Mouse (Mus musculus) stomach, postnatal 0 days (tissue): ENCODE measurements around the gene Sox5. TPM values are rescaled to one million over a fixed set of nuclear protein-coding genes. Genes with fewer than 3 reads are reported as not detected.
A peak's percentile ranks its signal among the peaks of the same experiment; 100 is the strongest.

Experiments used
- ATAC-seq: fragments of 200-750 bp; cut with Nextera tagmentation; 2 replicates; pipeline ENCODE4 v1.8.0; 2017; ENCODE audit not compliant: low FRiP score, low TSS enrichment
- DNase-seq: peaks from one replicate; pipeline ENCODE4 v3.0.0-alpha.2; 2016; ENCODE audit warnings: low spot score
- H3K27ac ChIP-seq: fragments of 300-500 bp; sonication (generic); replicated peaks from 2 replicates; pipeline ENCODE4 v1.5.1; 2014; ENCODE audit warnings: mild to moderate bottlenecking, control low read depth
- H3K27me3 ChIP-seq: fragments of 300-500 bp; sonication (generic); 2 replicates; pipeline ENCODE4 v1.6.1; 2014; ENCODE audit warnings: low read length; ENCODE audit not compliant: control insufficient read depth, insufficient read depth
- H3K36me3 ChIP-seq: fragments of 300-500 bp; sonication (generic); 2 replicates; pipeline ENCODE4 v1.6.1; 2014; ENCODE audit warnings: low read length, mixed read lengths; ENCODE audit not compliant: control insufficient read depth, insufficient read depth
- H3K4me1 ChIP-seq: fragments of 300-500 bp; sonication (generic); replicated peaks from 2 replicates; pipeline ENCODE4 v1.6.1; 2014; ENCODE audit warnings: antibody characterized with exemption; ENCODE audit not compliant: control insufficient read depth, insufficient read depth
- H3K4me2 ChIP-seq: fragments of 300-500 bp; sonication (generic); replicated peaks from 2 replicates; pipeline ENCODE4 v1.6.1; 2014; ENCODE audit warnings: low read depth, mild to moderate bottlenecking, control low read depth, moderate library complexity
- H3K4me3 ChIP-seq: fragments of 300-500 bp; sonication (generic); 2 replicates; pipeline ENCODE4 v1.5.1; 2014; ENCODE audit warnings: low read depth, low read length, control low read depth
- H3K9ac ChIP-seq: fragments of 300-500 bp; sonication (generic); 2 replicates; pipeline ENCODE4 v1.6.1; 2014; ENCODE audit warnings: mild to moderate bottlenecking, low read length, control low read depth, mixed read lengths
- H3K9me3 ChIP-seq: fragments of 300-500 bp; sonication (generic); 2 replicates; pipeline ENCODE4 v1.6.1; 2016; ENCODE audit warnings: low read length; ENCODE audit not compliant: control insufficient read depth
- CTCF ChIP-seq: IDR thresholded peaks from 2 replicates; pipeline ENCODE4 v1.5.1; 2016; ENCODE audit warnings: antibody characterized with exemption, low read depth, mild to moderate bottlenecking, moderate library complexity
- EP300 ChIP-seq: optimal IDR thresholded peaks from 2 replicates; pipeline ENCODE3; 2016; ENCODE audit warnings: antibody characterized with exemption
- WGBS: fragments of 180-500 bp; shearing (Covaris S2); extraction: QIAGEN DNeasy Blood & Tissue Kit; methylation state at CpG from one replicate; pipeline ENCODE4 v1.1.7; 2014; 5-methylcytosine and 5-hydroxymethylcytosine counted together
- polyA plus RNA-seq: library from polyadenylated mRNA; unstranded; fragments of >200 nt; fragmentation: Nextera tagmentation; extraction: Ambion mirVana; gene quantifications from 2 replicates; pipeline ENCODE4 v1.2.1, GENCODE M21; 2015

Gene Sox5
- polyA plus RNA-seq, 1 experiment from 2014 or later, result 9.8 TPM

GRCm38 (mm10) chr6:144561718-144562117 lies 220.1 kb downstream of the Sox5 start:
- DNase-seq (no peak), ATAC-seq (no peak)
- no peaks in the 10 kb centered on the region for H3K4me1 ChIP-seq
- H3K4me3 ChIP-seq, result no peak overlapping the region
- TF ChIP-seq CTCF, result no peak
- no peak for TF ChIP-seq EP300
- no peaks in the 10 kb centered on the region for H3K27me3 ChIP-seq
- no peak overlapping the region for H3K9ac ChIP-seq
- no peak overlapping the region for H3K4me2 ChIP-seq
- H3K9me3 ChIP-seq, result no peaks in the 10 kb centered on the region
- H3K36me3 ChIP-seq, result no peaks in the 10 kb centered on the region
- 78% methylated on average over 5 of the region's 5 CpGs for WGBS
- H3K27ac ChIP-seq, result no peak overlapping the region

- Histone ChIP-seq H3K36me3 (no peaks in the 10 kb centered on the region), H3K27me3 (no peaks in the 10 kb centered on the region), H3K4me1 (no peaks in the 10 kb centered on the region), H3K4me2 (no peak overlapping the region), H3K9ac (no peak overlapping the region), H3K9me3 (no peaks in the 10 kb centered on the region), H3K4me3 (no peak overlapping the region), H3K27ac (no peak overlapping the region)
- WGBS, result 85% methylated on average over 3 of the region's 3 CpGs
- ATAC-seq (no peak), DNase-seq (no peak)
- TF ChIP-seq EP300, result no peak
- no peak for TF ChIP-seq CTCF
Measured at GRCm38 (mm10) chr6:144560211-144560610, 221.6 kb downstream of the Sox5 start.

- H3K4me3 ChIP-seq, result no peak overlapping the region
- no peaks in the 10 kb centered on the region for H3K9me3 ChIP-seq
- H3K36me3 ChIP-seq, result no peaks in the 10 kb centered on the region
Measured at GRCm38 (mm10) chr6:144553476-144553875, 228.3 kb downstream of the Sox5 start.

GRCm38 (mm10) chr6:144548991-144549390 lies 232.8 kb downstream of the Sox5 start:
- Histone ChIP-seq H3K27ac (no peak overlapping the region), H3K4me3 (no peak overlapping the region), H3K9ac (no peak overlapping the region), H3K36me3 (no peaks in the 10 kb centered on the region), H3K9me3 (no peaks in the 10 kb centered on the region), H3K4me2 (no peak overlapping the region), H3K27me3 (no peaks in the 10 kb centered on the region), H3K4me1 (no peaks in the 10 kb centered on the region)
- WGBS, result 86% methylated on average over 8 of the region's 8 CpGs
- ATAC-seq (no peak), DNase-seq (no peak)
- TF ChIP-seq EP300 (no peak), CTCF (0 out of 2 replicates have a peak, but pooled peaks have one; percentile 6)

More at GRCm38 (mm10) chr6:144553476-144553875, 228.3 kb downstream of the Sox5 start:
- H3K27me3 ChIP-seq, result no peaks in the 10 kb centered on the region
- 65% methylated on average over 6 of the region's 6 CpGs for WGBS
- TF ChIP-seq EP300, result no peak
- no peak overlapping the region for H3K9ac ChIP-seq
- no peak for ATAC-seq
- no peak for DNase-seq
- H3K27ac ChIP-seq, result no peak overlapping the region
- no peaks in the 10 kb centered on the region for H3K4me1 ChIP-seq
- no peak overlapping the region for H3K4me2 ChIP-seq

- no peak overlapping the region for H3K4me3 ChIP-seq
- no peak for TF ChIP-seq EP300
- peak; percentile 31 for TF ChIP-seq CTCF
- no peak overlapping the region for H3K9ac ChIP-seq
- DNase-seq (no peak), ATAC-seq (no peak)
- no peaks in the 10 kb centered on the region for H3K9me3 ChIP-seq
- H3K36me3 ChIP-seq, result no peaks in the 10 kb centered on the region
- no peak overlapping the region for H3K4me2 ChIP-seq
- H3K27ac ChIP-seq, result no peak overlapping the region
- H3K4me1 ChIP-seq, result no peaks in the 10 kb centered on the region
- H3K27me3 ChIP-seq, result no peaks in the 10 kb centered on the region
Measured at GRCm38 (mm10) chr6:144547141-144547540, 234.6 kb downstream of the Sox5 start.

- Histone ChIP-seq H3K27me3 (no peaks in the 10 kb centered on the region), H3K4me2 (no peak overlapping the region), H3K36me3 (no peaks in the 10 kb centered on the region), H3K4me1 (no peaks in the 10 kb centered on the region), H3K4me3 (no peak overlapping the region), H3K9me3 (no peaks in the 10 kb centered on the region), H3K9ac (no peak overlapping the region), H3K27ac (no peak overlapping the region)
- 92% methylated on average over 8 of the region's 8 CpGs for WGBS
- DNase-seq, result no peak
- TF ChIP-seq CTCF (no peak), EP300 (no peak)
- no peak for ATAC-seq
Measured at GRCm38 (mm10) chr6:144545549-144545948, 236.2 kb downstream of the Sox5 start.
